Mouse (Mus musculus) neural tube, embryonic 11.5 days (tissue): Measurements from ENCODE around the gene Dnajb8. TPM values are rescaled to one million over a fixed set of nuclear protein-coding genes. Genes with fewer than 3 reads are reported as not detected.

Experiments
- ATAC-seq: fragments of 200-750 bp; cut with Nextera tagmentation; 2 replicates; pipeline ENCODE4 v1.8.0; 2017; ENCODE audit warnings: moderate number of reproducible peaks, mild to moderate bottlenecking, moderate TSS enrichment, moderate library complexity; ENCODE audit not compliant: insufficient read depth, low FRiP score, low TSS enrichment
- DNase-seq: peaks from one replicate; pipeline ENCODE4 v3.0.0-alpha.2; 2015; ENCODE audit warnings: low spot score
- H3K27ac ChIP-seq: fragments of 300-500 bp; sonication (generic); 2 replicates; pipeline ENCODE4 v1.5.1; 2014; ENCODE audit warnings: low read depth, mild to moderate bottlenecking, low read length
- H3K27me3 ChIP-seq: fragments of 300-500 bp; sonication (generic); 2 replicates; pipeline ENCODE4 v1.6.1; 2014; ENCODE audit warnings: mild to moderate bottlenecking, low read length, mixed read lengths; ENCODE audit not compliant: control insufficient read depth, insufficient read depth
- H3K36me3 ChIP-seq: fragments of 300-500 bp; sonication (generic); 2 replicates; pipeline ENCODE4 v1.6.1; 2014; ENCODE audit warnings: mild to moderate bottlenecking, low read length, moderate library complexity, mixed read lengths; ENCODE audit not compliant: control insufficient read depth, insufficient read depth
- H3K4me1 ChIP-seq: fragments of 300-500 bp; sonication (generic); 2 replicates; pipeline ENCODE4 v1.6.1; 2014; ENCODE audit warnings: low read length, mixed read lengths; ENCODE audit not compliant: control insufficient read depth, insufficient read depth
- H3K4me2 ChIP-seq: fragments of 300-500 bp; sonication (generic); 2 replicates; pipeline ENCODE4 v1.6.1; 2014; ENCODE audit warnings: low read depth, mild to moderate bottlenecking, moderate library complexity
- H3K4me3 ChIP-seq: fragments of 300-500 bp; sonication (generic); 2 replicates; pipeline ENCODE4 v1.5.1; 2014; ENCODE audit warnings: low read depth, low read length
- H3K9ac ChIP-seq: fragments of 300-500 bp; sonication (generic); 2 replicates; pipeline ENCODE4 v1.6.1; 2014; ENCODE audit warnings: mild to moderate bottlenecking, low read length
- H3K9me3 ChIP-seq: fragments of 300-500 bp; sonication (generic); 2 replicates; pipeline ENCODE4 v1.6.1; 2016; ENCODE audit warnings: low read length; ENCODE audit not compliant: control insufficient read depth
- WGBS: fragments of 180-500 bp; shearing (Covaris S2); extraction: QIAGEN DNeasy Blood & Tissue Kit; methylation state at CpG from one replicate; pipeline ENCODE4 v1.1.7; 2014; 5-methylcytosine and 5-hydroxymethylcytosine counted together
- polyA plus RNA-seq: library from polyadenylated mRNA; unstranded; fragments of >200 nt; fragmentation: Nextera tagmentation; extraction: Ambion mirVana; gene quantifications from 2 replicates; pipeline ENCODE4 v1.2.1, GENCODE M21; 2014

The Dnajb8 gene
- polyA plus RNA-seq, 1 experiment from 2014 or later: not detected

- Histone ChIP-seq H3K4me2 (no peak overlapping the region), H3K27ac (no peak overlapping the region), H3K4me1 (peaks cover 6% of the 10 kb centered on the region), H3K36me3 (no peaks in the 10 kb centered on the region), H3K9me3 (no peaks in the 10 kb centered on the region), H3K27me3 (peaks cover 89% of the 10 kb centered on the region), H3K9ac (no peak overlapping the region), H3K4me3 (no peak overlapping the region)
- peak; percentile 46 for DNase-seq
- ATAC-seq: no peak
- WGBS: under 1% methylated on average over 24 of the region's 24 CpGs
Measured at GRCm38 (mm10) chr6:88202921-88203690, 19.0 kb upstream of the Dnajb8 start.

GRCm38 (mm10) chr6:88203791-88204405 is 18.2 kb upstream of the Dnajb8 start:
- Histone ChIP-seq H3K4me3 (no peak overlapping the region), H3K36me3 (no peaks in the 10 kb centered on the region), H3K4me1 (no peaks in the 10 kb centered on the region), H3K9me3 (no peaks in the 10 kb centered on the region), H3K4me2 (no peak overlapping the region), H3K9ac (no peak overlapping the region), H3K27ac (no peak overlapping the region), H3K27me3 (peaks cover 81% of the 10 kb centered on the region)
- WGBS: under 1% methylated on average over 10 of the region's 10 CpGs
- DNase-seq (no peak), ATAC-seq (no peak)

- Histone ChIP-seq H3K4me3 (no peak overlapping the region), H3K9me3 (no peaks in the 10 kb centered on the region), H3K4me2 (no peak overlapping the region), H3K27me3 (peaks cover 73% of the 10 kb centered on the region), H3K4me1 (no peaks in the 10 kb centered on the region), H3K9ac (no peak overlapping the region), H3K27ac (no peak overlapping the region), H3K36me3 (no peaks in the 10 kb centered on the region)
- DNase-seq (peak; percentile 33), ATAC-seq (no peak)
- WGBS: 5% methylated on average over 25 of the region's 25 CpGs
Measured at GRCm38 (mm10) chr6:88204531-88205385, 17.3 kb upstream of the Dnajb8 start.

GRCm38 (mm10) chr6:88205386-88205700 is 16.7 kb upstream of the Dnajb8 start:
- DNase-seq (no peak), ATAC-seq (no peak)
- Histone ChIP-seq H3K4me3 (no peak overlapping the region), H3K4me1 (no peaks in the 10 kb centered on the region), H3K27me3 (peaks cover 67% of the 10 kb centered on the region), H3K36me3 (no peaks in the 10 kb centered on the region), H3K9ac (no peak overlapping the region), H3K27ac (no peak overlapping the region), H3K4me2 (no peak overlapping the region), H3K9me3 (no peaks in the 10 kb centered on the region)
- WGBS: 7% methylated on average over 7 of the region's 7 CpGs

GRCm38 (mm10) chr6:88205937-88206336 is 16.1 kb upstream of the Dnajb8 start:
- no peak overlapping the region for H3K4me3 ChIP-seq
- no peak overlapping the region for H3K4me2 ChIP-seq
- peaks cover 61% of the 10 kb centered on the region for H3K27me3 ChIP-seq
- DNase-seq: peak; percentile 10
- H3K36me3 ChIP-seq: no peaks in the 10 kb centered on the region
- no peak for ATAC-seq
- H3K9ac ChIP-seq: no peak overlapping the region
- H3K4me1 ChIP-seq: no peaks in the 10 kb centered on the region
- whole genome bisulfite sequencing: 7% methylated on average over 9 of the region's 9 CpGs
- H3K27ac ChIP-seq: no peak overlapping the region
- H3K9me3 ChIP-seq: no peaks in the 10 kb centered on the region

DNA sequence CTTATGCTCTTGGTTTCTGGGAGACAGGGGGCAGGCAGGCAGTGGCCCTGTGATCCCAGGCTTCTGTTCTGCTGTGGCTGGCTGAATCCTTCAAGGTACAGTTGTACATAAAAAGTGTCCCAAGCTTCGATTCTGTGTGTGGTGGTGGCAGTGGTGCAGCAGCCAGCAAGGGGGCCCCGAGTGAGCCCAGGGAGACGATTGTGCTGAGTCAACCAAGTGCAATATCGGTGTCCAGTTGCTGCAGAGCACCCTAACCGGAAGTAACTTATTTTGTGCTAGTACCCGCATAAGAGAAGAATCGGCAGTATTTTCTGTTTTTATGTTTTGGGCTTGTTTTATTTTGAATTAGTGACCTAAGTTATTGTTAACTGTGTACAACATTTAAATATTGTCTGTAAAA is 15.5 kb upstream of the Dnajb8 start:
- no peaks in the 10 kb centered on the region for H3K9me3 ChIP-seq
- no peaks in the 10 kb centered on the region for H3K4me1 ChIP-seq
- no peak overlapping the region for H3K9ac ChIP-seq
- H3K27me3 ChIP-seq: peaks cover 55% of the 10 kb centered on the region
- H3K4me2 ChIP-seq: no peak overlapping the region
- no peak overlapping the region for H3K27ac ChIP-seq
- ATAC-seq (no peak), DNase-seq (peak; percentile 11)
- no peak overlapping the region for H3K4me3 ChIP-seq
- H3K36me3 ChIP-seq: no peaks in the 10 kb centered on the region
- WGBS: 38% methylated on average over 7 of the region's 7 CpGs

GRCm38 (mm10) chr6:88207403-88208033 is 14.6 kb upstream of the Dnajb8 start:
- H3K27me3 ChIP-seq: peaks cover 45% of the 10 kb centered on the region
- no peak for ATAC-seq
- WGBS: 90% methylated on average over 10 of the region's 10 CpGs

DNA sequence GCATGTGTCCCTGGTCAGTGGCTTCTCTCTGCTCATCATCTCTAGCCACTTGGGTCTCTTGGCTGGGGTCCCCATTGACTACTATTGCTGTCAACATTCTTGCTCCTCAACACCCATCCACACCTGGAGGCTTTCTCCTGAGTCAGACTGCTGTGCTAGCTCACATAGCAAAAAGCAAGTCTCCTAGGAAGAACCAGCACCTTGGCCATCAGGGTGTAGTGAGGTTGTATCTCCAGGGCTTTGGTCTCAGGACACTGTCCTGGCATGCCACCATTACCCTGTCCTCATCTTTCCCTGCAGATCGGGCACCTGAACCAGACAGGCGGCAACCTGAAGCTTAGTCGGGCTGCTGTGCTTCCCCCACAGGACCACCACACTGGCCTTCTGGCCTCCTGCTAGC is 13.7 kb upstream of the Dnajb8 start:
- no peak for ATAC-seq
- Histone ChIP-seq H3K4me3 (no peak overlapping the region), H3K9ac (no peak overlapping the region), H3K4me2 (no peak overlapping the region), H3K27me3 (peaks cover 38% of the 10 kb centered on the region), H3K36me3 (no peaks in the 10 kb centered on the region), H3K4me1 (no peaks in the 10 kb centered on the region), H3K27ac (no peak overlapping the region), H3K9me3 (no peaks in the 10 kb centered on the region)
- WGBS: 91% methylated on average over 3 of the region's 3 CpGs
- DNase-seq: no peak

More at GRCm38 (mm10) chr6:88207403-88208033, 14.6 kb upstream of the Dnajb8 start:
- H3K4me3 ChIP-seq: no peak overlapping the region
- no peaks in the 10 kb centered on the region for H3K4me1 ChIP-seq
- no peak overlapping the region for H3K4me2 ChIP-seq
- peak; percentile 9 for DNase-seq
- no peak overlapping the region for H3K9ac ChIP-seq
- no peaks in the 10 kb centered on the region for H3K36me3 ChIP-seq
- H3K9me3 ChIP-seq: no peaks in the 10 kb centered on the region
- H3K27ac ChIP-seq: no peak overlapping the region
